In genomic region chr9:30353965-30354364, GRCm38 (mm10) we compare ENCODE assay signal across 31 mouse cellular contexts.
"Had no signal": no experiment of that assay in that cellular context is flagged by ENCODE, and none has a peak within 500 bp of the region (broad histone marks: within the 10 kb centered on the region; RNA-seq: fewer than 3 reads in every experiment).

No protein-coding gene starts in this region.

- DNase-seq: left cerebral cortex, postnatal 4 days; liver, embryonic 13.5 days; liver, postnatal 0 days; lung, adult 18-20 months; lung, adult 2 months; lung, embryonic 14.5 days; lung, postnatal 10 days; lung, postnatal 14 days; lung, postnatal 36 days; lung, postnatal 4 days; midbrain, embryonic 14.5 days had no signal

- H3K4me2 ChIP-seq: limb, embryonic 12.5 days; limb, embryonic 15.5 days; liver, embryonic 11.5 days; liver, embryonic 12.5 days; liver, embryonic 13.5 days; liver, embryonic 15.5 days; lung, embryonic 14.5 days; lung, embryonic 15.5 days; midbrain, embryonic 11.5 days; midbrain, embryonic 12.5 days; midbrain, embryonic 13.5 days; midbrain, embryonic 15.5 days; neural tube, embryonic 12.5 days; neural tube, embryonic 13.5 days had no signal

- H3K4me1 ChIP-seq: limb, embryonic 12.5 days; limb, embryonic 15.5 days; liver, embryonic 12.5 days; liver, embryonic 13.5 days; liver, embryonic 15.5 days; lung, embryonic 15.5 days; megakaryocyte, embryonic 14.5 days; midbrain, embryonic 10.5 days; midbrain, embryonic 12.5 days; midbrain, embryonic 13.5 days; midbrain, embryonic 15.5 days; neural tube, embryonic 12.5 days; neural tube, embryonic 13.5 days had no signal

- H3K36me3 ChIP-seq: limb, embryonic 12.5 days; limb, embryonic 15.5 days; liver, embryonic 12.5 days; liver, embryonic 13.5 days; liver, embryonic 15.5 days; lung, embryonic 15.5 days; midbrain, embryonic 10.5 days; midbrain, embryonic 12.5 days; midbrain, embryonic 13.5 days; midbrain, embryonic 15.5 days; neural tube, embryonic 12.5 days; neural tube, embryonic 13.5 days had no signal

- H3K9ac ChIP-seq: limb, embryonic 12.5 days; limb, embryonic 15.5 days; liver, embryonic 12.5 days; liver, embryonic 13.5 days; liver, embryonic 14.5 days; liver, embryonic 15.5 days; liver, postnatal 0 days; lung, embryonic 14.5 days; lung, embryonic 15.5 days; midbrain, embryonic 12.5 days; midbrain, embryonic 13.5 days; midbrain, embryonic 15.5 days; neural tube, embryonic 12.5 days; neural tube, embryonic 13.5 days had no signal

- H3K27ac ChIP-seq: left cerebral cortex, adult 2 months; limb, embryonic 12.5 days; limb, embryonic 15.5 days; liver, embryonic 12.5 days; liver, embryonic 13.5 days; liver, embryonic 14.5 days; liver, embryonic 15.5 days; lung, embryonic 15.5 days; macrophage; midbrain, embryonic 10.5 days; midbrain, embryonic 12.5 days; midbrain, embryonic 13.5 days; midbrain, embryonic 15.5 days; neural tube, embryonic 12.5 days; neural tube, embryonic 13.5 days had no signal

- H3K9me3 ChIP-seq: limb, embryonic 15.5 days; liver, embryonic 12.5 days; liver, embryonic 13.5 days; liver, embryonic 15.5 days; lung, embryonic 15.5 days; megakaryocyte, embryonic 14.5 days; midbrain, embryonic 10.5 days; midbrain, embryonic 12.5 days; midbrain, embryonic 13.5 days; midbrain, embryonic 15.5 days; neural tube, embryonic 12.5 days; neural tube, embryonic 13.5 days had no signal

- H3K27me3 ChIP-seq: limb, embryonic 12.5 days; limb, embryonic 15.5 days; liver, embryonic 12.5 days; liver, embryonic 13.5 days; liver, embryonic 15.5 days; lung, embryonic 15.5 days; megakaryocyte, embryonic 14.5 days; midbrain, embryonic 12.5 days; midbrain, embryonic 13.5 days; midbrain, embryonic 15.5 days; neural tube, embryonic 12.5 days; neural tube, embryonic 13.5 days had no signal

- ATAC-seq: liver, embryonic 12.5 days; liver, postnatal 0 days; lung, postnatal 0 days; midbrain, embryonic 13.5 days; midbrain, embryonic 15.5 days; midbrain, embryonic 16.5 days had no signal

- H3K4me3 ChIP-seq: left cerebral cortex, adult 2 months; limb, embryonic 12.5 days; limb, embryonic 15.5 days; liver, embryonic 12.5 days; liver, embryonic 13.5 days; liver, embryonic 15.5 days; lung, embryonic 15.5 days; megakaryocyte, embryonic 14.5 days; midbrain, embryonic 10.5 days; midbrain, embryonic 12.5 days; midbrain, embryonic 13.5 days; midbrain, embryonic 15.5 days; myocyte; neural tube, embryonic 12.5 days; neural tube, embryonic 13.5 days had no signal
